Mouse (Mus musculus) bone marrow macrophage, adult 2 months (primary cell): ENCODE data around the gene Trip6. TPM values are rescaled to one million over a fixed set of nuclear protein-coding genes. Genes with fewer than 3 reads are reported as not detected.

Source experiments
- H3K27ac ChIP-seq: 2 replicates; pipeline ENCODE4 v1.5.1; 2012; ENCODE audit warnings: low read depth, low read length; ENCODE audit not compliant: insufficient read depth
- H3K4me1 ChIP-seq: 2 replicates; pipeline ENCODE4 v1.6.1; 2012; ENCODE audit warnings: low read length; ENCODE audit not compliant: control insufficient read depth, insufficient read depth
- H3K4me3 ChIP-seq: 2 replicates; pipeline ENCODE4 v1.5.1; 2012; ENCODE audit warnings: mild to moderate bottlenecking, low read length, moderate library complexity; ENCODE audit not compliant: insufficient read depth
- CTCF ChIP-seq: IDR thresholded peaks from 2 replicates; pipeline ENCODE4 v1.5.1; 2012; ENCODE audit warnings: low read depth, mild to moderate bottlenecking, low read length, moderate library complexity
- POLR2A ChIP-seq: IDR thresholded peaks from 2 replicates; pipeline ENCODE4 v1.6.1; 2012; ENCODE audit warnings: mild to moderate bottlenecking, low read depth, low read length, borderline replicate concordance
- polyA plus RNA-seq: library from polyadenylated mRNA; stranded (reverse); fragments of >200 nt; gene quantifications from 2 replicates; pipeline ENCODE4 v1.2.4, GENCODE M21; 2012; ENCODE audit not compliant: missing spikeins, insufficient read depth, insufficient read length

Gene Trip6
- polyA plus RNA-seq, 1 experiment = 7.1 TPM

GRCm38 (mm10) chr5:137317361-137317760 is 3.2 kb upstream of the Trip6 start:
- no peak overlapping the region for H3K4me3 ChIP-seq
- H3K4me1 ChIP-seq = peaks cover 3% of the 10 kb centered on the region
- TF ChIP-seq CTCF (no peak), POLR2A (no peak)
- no peak overlapping the region for H3K27ac ChIP-seq

- no peak overlapping the region for H3K27ac ChIP-seq
- TF ChIP-seq POLR2A (no peak), CTCF (no peak)
- no peak overlapping the region for H3K4me3 ChIP-seq
- H3K4me1 ChIP-seq = peaks cover 24% of the 10 kb centered on the region
Measured at GRCm38 (mm10) chr5:137315084-137315903, 1.1 kb upstream of the Trip6 start.

- Histone ChIP-seq H3K4me1 (peaks cover 26% of the 10 kb centered on the region), H3K27ac (no peak overlapping the region), H3K4me3 (no peak overlapping the region)
- TF ChIP-seq CTCF (no peak), POLR2A (no peak)
Measured at GRCm38 (mm10) chr5:137313466-137314192, 575 bp downstream of the Trip6 start.

GRCm38 (mm10) chr5:137308356-137308755 is 5.8 kb downstream of the Trip6 start:
- Histone ChIP-seq H3K4me1 (peaks cover 47% of the 10 kb centered on the region), H3K4me3 (peak overlapping the region; percentile 81), H3K27ac (peak overlapping the region; percentile 94)
- no peak for TF ChIP-seq POLR2A
- TF ChIP-seq CTCF = no peak

- peak within 1 kb of the TSS; percentile 81 for H3K4me3 ChIP-seq
- peaks cover 43% of the 10 kb centered on the region for H3K4me1 ChIP-seq
- no peak for TF ChIP-seq CTCF
- TF ChIP-seq POLR2A = peak; percentile 51; the same call in 1 of the 2 replicates
- H3K27ac ChIP-seq = peak within 1 kb of the TSS; percentile 94
Measured at GRCm38 (mm10) chr5:137307071-137307912, 6.9 kb downstream of the Trip6 start, which contains the start of gene Srrt. Gene Srrt, minus strand, starts transcription at chr5:137307674.

- peak overlapping the region; percentile 81 for H3K4me3 ChIP-seq
- no peak for TF ChIP-seq POLR2A
- TF ChIP-seq CTCF = no peak
- H3K4me1 ChIP-seq = peaks cover 35% of the 10 kb centered on the region
- H3K27ac ChIP-seq = peak overlapping the region; percentile 94
Measured at GRCm38 (mm10) chr5:137306439-137307005, 7.7 kb downstream of the Trip6 start.

- peaks cover 28% of the 10 kb centered on the region for H3K4me1 ChIP-seq
Measured at GRCm38 (mm10) chr5:137305822-137306221, 8.4 kb downstream of the Trip6 start.

GRCm38 (mm10) chr5:137304816-137305215 is 9.4 kb downstream of the Trip6 start:
- TF ChIP-seq POLR2A (no peak), CTCF (no peak)
- peaks cover 21% of the 10 kb centered on the region for H3K4me1 ChIP-seq
- H3K4me3 ChIP-seq = peak overlapping the region; percentile 81
- no peak overlapping the region for H3K27ac ChIP-seq

More at GRCm38 (mm10) chr5:137305822-137306221, 8.4 kb downstream of the Trip6 start:
- Histone ChIP-seq H3K27ac (peak overlapping the region; percentile 94), H3K4me3 (peak overlapping the region; percentile 81)
- TF ChIP-seq CTCF (no peak), POLR2A (no peak)

GRCm38 (mm10) chr5:137304165-137304564 is 10.0 kb downstream of the Trip6 start:
- H3K4me1 ChIP-seq = peaks cover 21% of the 10 kb centered on the region
- no peak overlapping the region for H3K4me3 ChIP-seq
- no peak overlapping the region for H3K27ac ChIP-seq
- TF ChIP-seq POLR2A = no peak
- no peak for TF ChIP-seq CTCF
